Mouse (Mus musculus) embryonic fibroblast, embryonic 13.5 days (primary cell): ENCODE data around the gene Mid1. TPM values are rescaled to one million over a fixed set of nuclear protein-coding genes. Genes with fewer than 3 reads are reported as not detected.
"Not testable (repeated sequence)": the region's sequence is repeated elsewhere in the genome, so short reads cannot be mapped to it uniquely, and the experiment has no call there.

Experiments
- H3K27ac ChIP-seq: 2 replicates; pipeline ENCODE4 v1.5.1; 2012; ENCODE audit warnings: low read length, control low read depth, inconsistent platforms; ENCODE audit not compliant: insufficient read depth
- H3K4me1 ChIP-seq: 2 replicates; pipeline ENCODE4 v1.6.1; 2011; ENCODE audit warnings: low read length; ENCODE audit not compliant: control insufficient read depth, insufficient read depth
- H3K4me3 ChIP-seq: 2 replicates; pipeline ENCODE4 v1.5.1; 2011; ENCODE audit warnings: mild to moderate bottlenecking, control low read depth, low read length; ENCODE audit not compliant: insufficient read depth
- polyA plus RNA-seq: library from polyadenylated mRNA; stranded (reverse); fragments of >200 nt; gene quantifications from 2 replicates; pipeline ENCODE4 v1.2.4, GENCODE M21; 2011; ENCODE audit warnings: low read depth; ENCODE audit not compliant: missing spikeins, insufficient read length

The Mid1 gene
- polyA plus RNA-seq, 1 experiment: 36.1 TPM

GRCm38 (mm10) chrX:170021750-170022461 is 336.9 kb downstream of the Mid1 start:
- H3K4me1 ChIP-seq, H3K27ac ChIP-seq, H3K4me3 ChIP-seq: not testable (repeated sequence)

Other genes starting within 250 kb of the Mid1 start
- gene 4933400A11Rik, start 94.4 kb downstream of the Mid1 start, polyA plus RNA-seq: not detected in 2 replicates